Mouse (Mus musculus) CD4-positive, CD25-positive, alpha-beta regulatory T cell, adult 4 months (primary cell): ENCODE results near the gene Ndufc1. TPM values are rescaled to one million over a fixed set of nuclear protein-coding genes. Genes with fewer than 3 reads are reported as not detected.
"Not testable (repeated sequence)": the region's sequence is repeated elsewhere in the genome, so short reads cannot be mapped to it uniquely, and the experiment has no call there.

Experiments used
- ATAC-seq: one replicate; pipeline ENCODE4 v1.8.0; 2017
- polyA plus RNA-seq, 2 experiments: library from polyadenylated mRNA; unstranded; fragments of 100-300 nt; shearing (Covaris generic); gene quantifications; one replicate each; pipeline ENCODE4 v1.2.1; 2017

Gene Ndufc1
- polyA plus RNA-seq, 2 experiments from 2014 or later = 177 to 260 TPM

GRCm38 (mm10) chr3:51395461-51396145 is 13.2 kb downstream of the Ndufc1 start:
- ATAC-seq = no peak

DNA sequence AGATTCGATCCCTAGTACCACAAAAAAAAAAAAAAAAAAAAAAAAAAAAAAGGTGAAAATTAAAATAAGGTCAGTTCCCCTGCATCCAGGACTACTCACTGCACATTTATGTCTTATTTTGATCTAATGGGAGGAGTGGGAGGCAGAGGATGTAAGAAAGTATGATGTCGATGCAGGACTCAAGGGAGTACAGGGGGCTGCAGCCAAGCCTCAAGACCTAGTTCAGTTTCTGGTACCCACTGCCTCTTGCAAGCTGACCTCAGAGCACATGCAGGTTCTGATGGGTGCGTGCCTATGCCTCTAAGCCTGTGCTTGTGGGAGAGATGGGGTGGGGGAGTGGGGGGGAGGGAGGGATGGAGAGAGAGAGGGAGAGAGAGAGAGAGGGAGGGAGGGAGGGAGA is 13.9 kb downstream of the Ndufc1 start:
- ATAC-seq = no peak

- no peak for ATAC-seq
Measured at GRCm38 (mm10) chr3:51393651-51394050, 15.1 kb downstream of the Ndufc1 start.

GRCm38 (mm10) chr3:51393018-51393417 is 15.8 kb downstream of the Ndufc1 start:
- ATAC-seq = not testable (repeated sequence)

DNA sequence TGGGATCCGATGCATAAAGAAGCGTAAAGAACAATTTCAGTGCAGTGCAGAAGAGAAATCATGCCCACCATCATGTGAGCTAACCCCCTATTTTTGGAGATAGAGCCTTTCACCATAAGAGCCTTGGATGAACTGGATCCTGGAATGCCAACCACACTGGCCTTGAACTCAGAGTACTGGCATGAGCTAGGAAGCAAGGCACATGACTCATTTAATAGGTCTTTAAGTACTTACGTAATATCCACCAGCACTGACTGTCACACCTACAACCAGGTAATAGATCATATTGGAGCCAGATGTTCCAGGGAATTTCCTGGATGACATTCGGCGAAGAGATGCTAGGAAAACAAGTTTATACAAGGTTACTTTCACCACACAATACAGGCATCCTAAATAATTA is 17.2 kb downstream of the Ndufc1 start:
- no peak for ATAC-seq

DNA sequence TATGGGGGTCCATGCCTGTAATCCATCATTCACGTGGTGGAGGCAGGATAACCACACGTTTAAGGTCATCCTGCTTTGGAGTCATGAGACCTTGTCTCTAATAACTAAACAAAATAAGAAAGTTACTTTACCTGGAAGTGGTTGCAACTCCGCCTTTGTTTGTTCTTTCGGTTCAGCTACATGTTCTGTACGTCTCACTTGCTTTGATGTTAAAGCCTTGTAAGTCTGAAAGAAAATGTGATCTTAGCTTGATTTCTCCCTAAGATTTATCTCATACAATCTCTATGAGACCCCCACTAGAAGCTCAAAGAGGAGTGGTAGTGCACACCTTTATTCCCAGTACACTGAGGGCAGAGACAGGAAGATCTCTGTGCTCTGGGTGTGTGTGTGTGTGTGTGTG is 17.7 kb downstream of the Ndufc1 start:
- ATAC-seq = peak; percentile 57

DNA sequence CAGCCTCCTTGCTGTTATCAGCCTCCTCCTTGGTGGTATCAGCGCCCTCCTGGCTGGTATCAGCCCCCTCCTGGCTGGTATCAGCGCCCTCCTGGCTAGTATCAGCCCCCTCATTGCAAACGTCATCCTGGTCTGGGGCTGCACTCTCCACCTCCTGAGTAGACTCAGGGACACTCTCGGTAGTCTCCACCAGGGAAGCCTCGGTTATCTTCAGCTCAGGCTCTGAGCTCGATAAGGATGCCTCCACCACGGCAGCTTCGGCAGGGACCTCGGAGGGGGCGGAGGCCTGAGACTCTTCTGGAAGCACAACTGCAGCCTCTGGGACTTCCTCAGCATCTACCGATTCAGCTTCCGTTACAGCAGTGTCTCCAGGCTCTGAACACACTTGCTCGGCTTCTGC is 19.9 kb downstream of the Ndufc1 start:
- no peak for ATAC-seq

DNA sequence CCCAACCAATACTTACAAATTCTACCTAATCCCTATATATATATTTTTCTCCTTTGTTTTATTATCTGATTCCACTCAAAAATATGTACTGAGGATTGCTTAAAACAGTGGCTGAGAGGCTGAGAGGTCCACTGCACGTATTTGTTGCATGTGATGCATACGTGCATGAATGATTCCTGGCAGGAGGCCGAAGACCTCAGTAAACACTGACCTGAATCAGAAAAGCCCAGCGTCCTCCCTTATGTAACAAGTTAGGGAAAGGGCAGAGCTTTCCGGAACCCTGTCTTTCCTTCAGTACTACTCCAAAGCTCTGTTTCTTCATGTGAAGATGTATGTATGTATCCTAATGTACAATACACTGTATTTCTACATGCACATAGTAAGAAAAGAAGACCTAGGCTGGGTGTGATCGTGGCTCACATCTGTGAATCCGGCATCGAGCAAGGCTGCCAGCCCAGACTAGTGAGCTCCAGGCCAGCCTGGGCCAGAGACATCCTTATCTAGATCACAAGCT is 20.9 kb downstream of the Ndufc1 start:
- ATAC-seq = no peak

DNA sequence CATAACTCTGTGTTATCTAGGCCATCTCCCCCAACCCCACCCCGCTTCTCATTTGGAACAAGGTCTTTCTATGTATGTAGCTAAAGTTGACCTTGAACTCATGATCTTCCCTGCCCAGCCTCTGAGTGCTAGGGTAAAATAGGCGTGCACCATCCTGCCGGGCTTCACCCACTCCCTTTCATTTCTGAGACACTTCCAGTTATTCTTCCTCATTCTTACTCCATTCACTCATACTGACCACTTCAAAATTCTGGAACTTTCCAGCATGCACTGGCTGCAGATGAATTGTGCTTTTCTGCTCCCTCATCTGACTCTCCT is 21.7 kb downstream of the Ndufc1 start:
- ATAC-seq = no peak

- no peak for ATAC-seq
Measured at GRCm38 (mm10) chr3:51386441-51387133, 22.2 kb downstream of the Ndufc1 start.

DNA sequence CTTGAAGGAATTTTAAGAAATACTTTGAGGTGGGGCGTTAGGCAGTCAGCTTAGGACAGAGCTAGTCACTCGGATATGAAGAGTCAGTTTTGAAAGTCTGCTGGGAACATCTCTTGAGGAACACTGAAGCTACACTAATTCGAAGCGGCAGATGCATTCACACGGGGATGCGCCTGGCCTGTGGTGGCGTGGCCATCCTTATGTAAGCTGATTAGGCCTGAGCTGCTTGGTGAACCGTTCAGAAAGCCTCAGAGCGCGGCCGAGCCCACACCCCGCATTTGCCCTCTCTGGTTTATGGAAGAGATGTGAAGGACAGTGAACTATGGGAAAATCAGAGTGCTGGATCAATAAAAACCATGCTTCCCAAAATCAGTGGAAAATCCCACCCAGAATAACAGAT is 25.4 kb downstream of the Ndufc1 start:
- ATAC-seq = no peak

GRCm38 (mm10) chr3:51380660-51381014 is 28.2 kb downstream of the Ndufc1 start:
- no peak for ATAC-seq

DNA sequence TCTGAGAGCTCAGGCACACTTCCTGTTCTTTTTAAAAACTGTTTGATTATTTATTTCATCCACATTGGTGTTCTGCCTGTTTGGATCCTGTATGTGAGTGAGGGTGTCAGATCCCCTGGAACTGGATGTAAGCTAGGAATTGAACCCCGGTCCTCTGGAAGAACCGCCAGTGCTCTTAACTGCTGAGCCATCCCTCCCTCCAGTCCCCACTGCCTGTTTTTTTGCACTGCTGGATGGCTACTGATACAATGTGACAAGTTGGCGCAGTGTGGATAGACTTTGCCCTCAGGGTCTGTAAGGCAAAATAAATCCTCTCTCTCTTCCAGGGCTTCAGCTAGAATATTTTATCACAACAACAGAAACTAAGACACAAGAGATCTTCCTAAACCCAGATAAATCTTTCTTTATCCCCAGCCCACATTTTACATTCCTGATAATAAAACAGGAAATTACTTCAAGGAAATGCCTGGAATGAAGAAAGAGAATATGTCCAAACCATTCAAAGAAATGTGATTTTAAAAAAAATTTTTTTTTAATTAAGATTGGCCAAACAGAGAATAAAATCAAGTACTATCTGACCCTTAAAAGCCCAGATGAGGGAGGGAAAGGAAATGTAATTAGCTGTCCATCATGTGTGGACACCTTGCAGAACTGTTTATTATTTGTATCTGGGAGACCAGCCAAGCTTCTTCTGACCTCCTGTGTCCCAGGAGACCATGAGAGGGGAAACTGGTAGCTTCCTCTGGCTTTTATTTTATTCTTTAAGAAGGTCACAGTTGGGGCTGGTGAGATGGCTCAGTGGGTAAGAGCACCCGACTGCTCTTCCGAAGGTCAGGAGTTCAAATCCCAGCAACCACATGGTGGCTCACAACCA is 28.8 kb downstream of the Ndufc1 start:
- no peak for ATAC-seq

- no peak for ATAC-seq
Measured at GRCm38 (mm10) chr3:51378665-51378946, 30.2 kb downstream of the Ndufc1 start.

DNA sequence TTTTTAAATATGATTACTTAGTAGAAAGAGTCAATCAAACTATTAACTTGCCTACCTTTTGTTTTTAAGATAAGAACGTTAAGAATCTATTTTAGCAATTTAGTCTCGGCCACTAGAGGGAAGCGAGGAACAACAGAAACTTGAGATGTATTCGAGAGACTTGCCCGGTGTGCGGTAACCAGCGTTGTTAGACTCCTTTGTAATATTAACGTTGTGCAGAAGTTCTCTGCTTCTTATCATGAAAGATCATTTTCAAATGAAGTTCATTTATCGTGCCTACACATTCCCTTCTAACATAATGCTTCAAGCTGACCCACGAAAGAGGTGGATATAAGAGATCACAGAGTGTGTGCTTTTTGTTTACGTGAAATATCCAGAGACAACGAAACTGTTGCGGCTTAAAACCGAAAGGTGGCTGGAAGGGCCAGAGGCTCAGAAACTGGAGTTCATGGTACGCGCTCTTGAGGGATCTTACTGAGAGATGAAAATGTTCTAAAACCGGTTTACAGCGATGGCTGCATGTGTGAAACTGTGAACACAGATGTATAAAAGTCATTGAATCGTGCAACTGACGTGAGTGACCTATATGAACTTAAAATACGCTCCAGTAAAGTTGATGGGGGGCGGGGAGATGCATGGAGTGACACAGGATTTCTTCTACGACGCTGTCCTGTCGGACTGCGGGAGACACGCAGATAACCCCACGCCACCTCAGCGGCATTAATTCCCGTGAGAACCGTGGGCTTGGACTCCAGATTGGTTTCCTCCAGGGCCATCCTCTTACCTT is 30.7 kb downstream of the Ndufc1 start:
- peak; percentile 83 for ATAC-seq

- ATAC-seq = peak; percentile 33
Measured at GRCm38 (mm10) chr3:51375307-51376265, 33.2 kb downstream of the Ndufc1 start.

- no peak for ATAC-seq
Measured at GRCm38 (mm10) chr3:51373544-51373943, 35.2 kb downstream of the Ndufc1 start.

DNA sequence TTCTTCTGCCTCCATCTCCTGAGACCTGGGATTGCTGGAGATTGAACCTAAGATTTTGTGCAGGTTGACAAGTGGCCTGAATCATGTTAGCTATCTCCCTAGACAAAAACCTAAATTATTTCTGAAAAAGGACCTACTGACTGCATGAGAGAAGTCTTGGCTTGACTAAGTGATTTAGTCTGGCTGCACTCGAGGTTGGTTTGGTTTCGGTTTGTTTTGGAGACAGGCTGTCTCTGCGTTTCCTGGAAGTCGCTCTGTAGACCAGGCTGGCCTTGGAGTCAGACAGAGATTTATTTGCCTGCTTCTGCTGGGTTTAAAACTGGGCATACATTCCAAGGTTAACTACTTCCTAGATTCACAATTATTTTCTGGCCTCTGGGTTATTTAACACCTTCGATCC is 35.9 kb downstream of the Ndufc1 start:
- peak; percentile 60 for ATAC-seq

DNA sequence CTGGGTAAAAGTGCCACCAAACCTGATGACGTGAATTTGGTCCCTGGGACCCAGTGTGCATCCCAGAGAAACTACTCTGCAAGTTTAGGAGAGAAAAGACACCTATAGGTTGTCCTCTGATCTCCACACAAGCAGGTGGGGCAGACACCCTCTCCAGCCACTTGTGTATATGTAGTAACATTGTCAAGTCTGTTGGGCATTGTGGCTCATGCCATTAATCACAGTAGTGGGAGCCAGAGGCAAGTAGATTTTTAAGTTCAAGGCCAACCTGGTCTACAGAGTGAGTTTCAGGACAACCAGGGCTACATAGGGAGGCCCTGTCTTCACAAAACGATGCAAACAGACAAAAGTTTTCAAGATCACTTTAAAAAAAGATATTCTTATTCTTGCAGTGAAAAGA is 37.0 kb downstream of the Ndufc1 start:
- ATAC-seq = no peak

DNA sequence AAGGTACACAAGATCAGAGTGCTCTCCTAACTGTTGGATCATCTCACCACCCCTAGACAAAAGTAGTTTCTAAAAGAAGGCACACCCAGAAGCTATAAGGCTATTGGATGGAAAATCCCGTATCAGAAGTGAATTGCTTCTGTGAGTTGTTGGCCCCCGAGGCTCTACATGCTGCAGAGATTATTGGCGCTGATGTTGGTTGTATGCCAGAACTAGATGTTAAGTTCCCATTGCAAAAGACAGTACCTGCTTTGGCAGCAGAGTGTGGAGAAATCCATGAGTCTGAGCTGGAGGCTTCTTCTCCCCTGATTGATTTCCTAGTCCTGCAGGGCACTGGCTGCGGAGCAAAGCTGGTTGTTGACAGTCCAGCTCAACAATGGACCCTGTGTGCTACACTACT is 40.8 kb downstream of the Ndufc1 start:
- ATAC-seq = no peak

- no peak for ATAC-seq
Measured at GRCm38 (mm10) chr3:51366926-51367325, 41.9 kb downstream of the Ndufc1 start.

GRCm38 (mm10) chr3:51365517-51365882 is 43.3 kb downstream of the Ndufc1 start:
- no peak for ATAC-seq
